Mouse (Mus musculus): ENCODE measurements around the gene Isl2. TPM values are rescaled to one million over a fixed set of nuclear protein-coding genes. Genes with fewer than 3 reads are reported as not detected.

The Isl2 gene
- total RNA-seq, 2 experiments from 2014 or later = not detected

- DNase-seq = peak; percentile 39 to 46
These were observed 7.9 kb downstream of the Isl2 start for GRCm38 (mm10) chr9:55546176-55547010.

- DNase-seq = no peak
These were observed 10.4 kb downstream of the Isl2 start for GRCm38 (mm10) chr9:55548871-55549270.

GRCm38 (mm10) chr9:55549302-55549890, 10.9 kb downstream of the Isl2 start:
- DNase-seq = no peak

- no peak for DNase-seq
These were observed 16.5 kb downstream of the Isl2 start for GRCm38 (mm10) chr9:55554986-55555385.

GRCm38 (mm10) chr9:55560960-55561359, 22.5 kb downstream of the Isl2 start:
- no peak for DNase-seq

DNA sequence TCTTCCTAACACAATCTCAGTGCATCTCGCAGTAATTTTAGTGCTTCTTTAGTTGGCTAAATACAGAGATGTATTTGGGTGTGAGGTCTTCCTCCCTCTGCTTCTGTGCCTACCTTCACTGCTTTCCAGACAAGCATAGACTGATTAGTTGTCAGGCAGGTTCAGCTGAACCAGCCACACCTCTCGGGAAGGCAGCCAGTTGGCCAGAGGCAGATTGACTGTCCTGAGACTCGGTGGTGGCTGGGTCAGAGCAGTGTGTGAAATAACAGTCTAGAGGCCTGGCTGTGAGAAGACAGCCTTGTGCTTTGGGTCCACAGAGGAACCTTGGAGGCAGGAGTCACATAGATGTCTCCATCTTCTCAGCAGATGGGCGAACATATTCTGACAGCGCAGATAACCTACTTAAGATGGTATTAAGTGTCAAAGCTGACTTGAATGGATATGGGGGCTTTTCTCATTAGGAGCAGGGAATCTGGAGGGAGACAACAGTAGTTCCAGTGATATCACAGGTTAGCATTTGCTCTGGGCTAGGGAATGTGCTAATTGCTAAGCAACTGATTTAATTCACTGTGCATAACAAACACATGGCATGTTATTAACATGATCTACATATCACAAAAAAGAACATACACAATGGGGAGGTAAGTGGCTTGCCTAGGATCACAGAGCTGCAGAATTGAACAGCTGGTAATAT, 30.1 kb downstream of the Isl2 start:
- DNase-seq = peak; percentile 49 to 50

GRCm38 (mm10) chr9:55571071-55571470, 32.6 kb downstream of the Isl2 start:
- DNase-seq = no peak

GRCm38 (mm10) chr9:55576571-55576970, 38.1 kb downstream of the Isl2 start:
- no peak for DNase-seq

DNA sequence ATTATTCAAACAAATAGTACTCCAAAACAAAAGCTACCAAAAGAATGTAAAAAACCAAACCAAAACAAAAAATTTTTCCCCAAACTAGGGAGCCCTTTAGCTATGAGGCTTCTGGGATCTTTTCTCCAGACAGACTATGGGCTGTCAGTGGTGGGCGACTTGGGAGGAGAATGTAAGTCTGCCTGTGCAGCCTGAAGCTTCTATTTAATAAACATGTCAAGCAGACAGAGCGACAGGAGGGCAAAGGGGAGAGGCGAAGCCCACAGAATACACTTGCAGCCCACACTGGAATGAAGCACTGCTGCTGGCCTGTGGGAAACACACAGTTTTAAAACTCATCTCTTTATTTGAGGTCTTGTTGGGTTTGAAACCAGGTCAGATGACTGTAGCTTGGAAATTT, 42.9 kb downstream of the Isl2 start:
- DNase-seq = no peak

DNA sequence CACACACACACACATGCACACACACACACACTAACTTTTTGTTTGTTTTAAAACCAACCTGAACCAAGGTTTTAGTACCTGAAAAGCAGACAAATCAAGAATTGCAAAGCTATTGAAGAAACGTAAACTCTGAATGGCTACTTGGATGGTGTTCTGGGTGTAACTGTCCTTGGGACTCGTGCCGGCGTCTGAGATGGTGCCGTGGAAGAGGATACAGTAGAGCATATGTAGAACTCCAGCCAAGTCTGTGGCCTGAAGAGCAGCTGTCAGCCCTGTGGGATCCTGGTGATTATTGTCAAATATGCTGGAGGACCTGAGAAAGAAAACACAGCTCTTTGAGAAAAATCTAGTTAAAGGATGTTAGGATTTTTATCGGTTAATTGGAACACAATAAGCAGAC, 47.7 kb downstream of the Isl2 start:
- no peak for DNase-seq

Other genes starting within 250 kb of the Isl2 start
- gene Nrg4, start 211.8 kb upstream of the Isl2 start, total RNA-seq (2021) = 1 to 10 TPM; 1.6 to 6.1 TPM
- gene Tmem266, start 211.8 kb upstream of the Isl2 start, total RNA-seq (2021) = 1 to 10 TPM; 2.5 to 2.9 TPM
- 1,000 to 10,000 TPM; 1,027 to 1,034 TPM for gene Etfa, start 26.4 kb upstream of the Isl2 start, total RNA-seq (2021)

All from heart, adult 18-20 months (tissue).